Mouse (Mus musculus): ENCODE results near the gene Timm50.

Gene Timm50

DNA sequence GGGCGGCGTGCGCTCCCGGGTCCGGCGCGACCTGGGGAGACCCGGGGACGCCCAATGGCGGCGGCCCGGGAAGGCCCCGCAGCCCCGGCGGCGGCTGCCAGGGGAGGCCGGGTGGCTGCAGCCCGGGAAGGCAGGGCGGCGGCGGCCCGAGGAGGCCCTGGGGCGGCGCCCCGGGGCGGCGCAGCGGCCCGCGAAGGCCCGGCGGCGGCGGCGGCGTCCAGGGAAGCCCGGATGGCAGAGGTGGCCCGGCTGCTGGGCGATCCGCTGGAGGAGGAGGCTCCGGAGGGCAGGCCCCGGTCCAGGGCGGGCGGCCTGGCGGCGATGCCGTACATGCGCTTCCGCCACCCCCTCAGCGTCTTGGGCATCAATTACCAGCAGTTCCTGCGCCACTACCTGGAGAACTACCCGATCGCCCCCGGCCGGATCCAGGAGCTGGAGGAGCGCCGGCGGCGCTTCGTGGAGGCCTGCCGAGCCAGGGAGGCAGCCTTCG is 43.8 kb downstream of the Timm50 start:
- peak; percentile 69 for DNase-seq (ENCODE audit: low spot score)

GRCm38 (mm10) chr7:28267129-28268041 is 44.5 kb downstream of the Timm50 start, which contains the start of gene Eid2:
TSS of gene Eid2 (plus strand) at chr7:28267881.
- peak; percentile 90 for DNase-seq (ENCODE audit: low spot score)

DNA sequence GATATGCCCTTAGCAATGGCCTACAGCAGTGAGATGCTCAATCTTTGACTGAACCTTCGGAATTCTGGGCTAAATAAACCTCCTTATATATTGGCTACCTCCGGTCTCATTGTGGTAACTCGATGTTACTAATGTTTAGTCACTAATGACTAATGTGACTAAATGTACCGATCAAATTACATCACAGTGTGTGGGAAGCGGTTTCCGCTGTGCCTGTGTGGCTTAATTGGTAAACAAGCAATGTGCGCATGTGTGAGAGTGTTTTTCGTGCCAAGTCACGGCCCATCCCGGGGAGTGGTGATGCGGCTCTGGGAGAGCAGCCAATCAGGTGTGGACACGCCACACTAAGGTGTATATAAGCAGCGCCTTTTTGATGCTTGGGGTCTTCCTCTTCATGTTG is 46.5 kb downstream of the Timm50 start:
- DNase-seq (ENCODE audit: low spot score), result no peak

DNA sequence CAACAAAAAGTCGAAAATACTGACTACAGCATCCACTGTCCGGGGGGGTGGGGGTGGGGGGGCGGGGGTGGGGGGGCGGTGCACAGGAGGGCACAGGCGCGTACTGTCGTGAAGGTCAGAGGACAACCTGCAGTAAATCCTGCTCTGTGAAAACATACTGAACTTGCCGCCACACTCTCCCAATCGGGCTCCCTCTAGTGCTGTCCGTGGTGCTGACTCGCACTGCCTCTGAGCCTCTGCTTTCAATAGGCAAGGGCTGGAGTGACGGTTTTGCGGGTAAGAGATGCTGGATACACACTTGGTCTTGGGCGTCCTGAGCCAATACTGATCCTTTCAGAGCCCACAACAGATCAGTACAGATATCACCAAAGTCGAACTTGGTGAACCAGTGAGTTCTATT is 48.1 kb downstream of the Timm50 start:
- no peak for DNase-seq (ENCODE audit: low spot score)

- no peak for DNase-seq (ENCODE audit: low spot score)
Observed at GRCm38 (mm10) chr7:28262861-28263260, 49.0 kb downstream of the Timm50 start.

Measured in MN1 (cell line).